Mouse (Mus musculus) kidney, embryonic 15.5 days (tissue): ENCODE results near the gene Galnt18. TPM values are rescaled to one million over a fixed set of nuclear protein-coding genes. Genes with fewer than 3 reads are reported as not detected.

Experiments
- ATAC-seq: fragments of 200-750 bp; cut with Nextera tagmentation; replicated peaks from 2 replicates; pipeline ENCODE4 v1.8.0; 2017; ENCODE audit warnings: moderate TSS enrichment; ENCODE audit not compliant: low FRiP score
- H3K27ac ChIP-seq: fragments of 300-500 bp; sonication (generic); 2 replicates; pipeline ENCODE4 v1.5.1; 2015; ENCODE audit warnings: mild to moderate bottlenecking, inconsistent platforms
- H3K27me3 ChIP-seq: fragments of 300-500 bp; sonication (generic); 2 replicates; pipeline ENCODE4 v1.6.1; 2015; ENCODE audit warnings: inconsistent platforms
- H3K36me3 ChIP-seq: fragments of 300-500 bp; sonication (generic); 2 replicates; pipeline ENCODE4 v1.6.1; 2015; ENCODE audit warnings: inconsistent platforms
- H3K4me1 ChIP-seq: fragments of 300-500 bp; sonication (generic); 2 replicates; pipeline ENCODE4 v1.6.1; 2015; ENCODE audit warnings: inconsistent platforms
- H3K4me2 ChIP-seq: fragments of 300-500 bp; sonication (generic); 2 replicates; pipeline ENCODE4 v1.6.1; 2015; ENCODE audit warnings: moderate library complexity, mild to moderate bottlenecking, inconsistent platforms
- H3K4me3 ChIP-seq: fragments of 300-500 bp; sonication (generic); replicated peaks from 2 replicates; pipeline ENCODE4 v1.5.1; 2015; ENCODE audit warnings: mild to moderate bottlenecking, inconsistent platforms
- H3K9ac ChIP-seq: fragments of 300-500 bp; sonication (generic); 2 replicates; pipeline ENCODE4 v1.6.1; 2015; ENCODE audit warnings: mild to moderate bottlenecking, inconsistent platforms
- H3K9me3 ChIP-seq: fragments of 300-500 bp; sonication (generic); replicated peaks from 2 replicates; pipeline ENCODE4 v1.6.1; 2016; ENCODE audit warnings: inconsistent platforms
- WGBS: fragments of 180-500 bp; shearing (Covaris S2); methylation state at CpG from one replicate; pipeline ENCODE4 v1.1.7; 2015; ENCODE audit warnings: mixed read lengths; 5-methylcytosine and 5-hydroxymethylcytosine counted together
- polyA plus RNA-seq: library from polyadenylated mRNA; unstranded; fragments of >200 nt; fragmentation: Nextera tagmentation; extraction: Ambion mirVana; gene quantifications from 2 replicates; pipeline ENCODE4 v1.2.1, GENCODE M21; 2015

The Galnt18 gene
- polyA plus RNA-seq, 1 experiment from 2014 or later = 31.8 TPM

GRCm38 (mm10) chr7:111711045-111711808 is 68.5 kb downstream of the Galnt18 start:
- peaks cover 15% of the 10 kb centered on the region; the same call in 1 of the 2 replicates for H3K4me1 ChIP-seq
- H3K9me3 ChIP-seq = no peaks in the 10 kb centered on the region
- no peak for ATAC-seq
- H3K27ac ChIP-seq = no peak overlapping the region
- H3K27me3 ChIP-seq = no peaks in the 10 kb centered on the region
- no peaks in the 10 kb centered on the region for H3K36me3 ChIP-seq
- WGBS = 85% methylated on average over 6 of the region's 6 CpGs
- no peak overlapping the region for H3K4me2 ChIP-seq
- no peak overlapping the region for H3K9ac ChIP-seq
- no peak overlapping the region for H3K4me3 ChIP-seq

- H3K4me3 ChIP-seq = no peak overlapping the region
- H3K9ac ChIP-seq = no peak overlapping the region
- H3K9me3 ChIP-seq = no peaks in the 10 kb centered on the region
- WGBS = 55% methylated on average over 4 of the region's 4 CpGs
- no peak for ATAC-seq
- H3K36me3 ChIP-seq = no peaks in the 10 kb centered on the region
- H3K4me1 ChIP-seq = peaks cover 14% of the 10 kb centered on the region; the same call in 1 of the 2 replicates
- no peak overlapping the region for H3K27ac ChIP-seq
- H3K27me3 ChIP-seq = no peaks in the 10 kb centered on the region
- H3K4me2 ChIP-seq = no peak overlapping the region
Observed at GRCm38 (mm10) chr7:111710311-111710710, 69.5 kb downstream of the Galnt18 start.

- Histone ChIP-seq H3K27me3 (no peaks in the 10 kb centered on the region), H3K9me3 (no peaks in the 10 kb centered on the region), H3K4me3 (no peak overlapping the region), H3K27ac (no peak overlapping the region), H3K4me2 (no peak overlapping the region), H3K36me3 (no peaks in the 10 kb centered on the region), H3K9ac (no peak overlapping the region), H3K4me1 (peaks cover 9% of the 10 kb centered on the region; the same call in 1 of the 2 replicates)
- no peak for ATAC-seq
- WGBS = 33% methylated on average over 1 of the region's 1 CpGs
Observed at GRCm38 (mm10) chr7:111708563-111708962, 71.2 kb downstream of the Galnt18 start.

- no peaks in the 10 kb centered on the region for H3K9me3 ChIP-seq
- H3K4me3 ChIP-seq = no peak overlapping the region
- no peak overlapping the region for H3K9ac ChIP-seq
- no peaks in the 10 kb centered on the region for H3K4me1 ChIP-seq
- no peak for ATAC-seq
- H3K4me2 ChIP-seq = no peak overlapping the region
- no peaks in the 10 kb centered on the region for H3K27me3 ChIP-seq
- no peak overlapping the region for H3K27ac ChIP-seq
- WGBS = 95% methylated on average over 2 of the region's 2 CpGs
- no peaks in the 10 kb centered on the region for H3K36me3 ChIP-seq
Observed at GRCm38 (mm10) chr7:111702961-111703360, 76.8 kb downstream of the Galnt18 start.

GRCm38 (mm10) chr7:111701788-111702187 is 78.0 kb downstream of the Galnt18 start:
- Histone ChIP-seq H3K4me1 (no peaks in the 10 kb centered on the region), H3K27ac (no peak overlapping the region), H3K36me3 (no peaks in the 10 kb centered on the region), H3K27me3 (no peaks in the 10 kb centered on the region), H3K9ac (no peak overlapping the region), H3K9me3 (no peaks in the 10 kb centered on the region), H3K4me3 (no peak overlapping the region), H3K4me2 (no peak overlapping the region)
- ATAC-seq = no peak

GRCm38 (mm10) chr7:111699446-111699845 is 80.3 kb downstream of the Galnt18 start:
- no peak overlapping the region for H3K9ac ChIP-seq
- H3K27me3 ChIP-seq = no peaks in the 10 kb centered on the region
- ATAC-seq = no peak
- no peak overlapping the region for H3K4me2 ChIP-seq
- 0 out of 2 replicates have a peak, but pooled peaks cover 3% of the 10 kb centered on the region for H3K4me1 ChIP-seq
- H3K4me3 ChIP-seq = no peak overlapping the region
- WGBS = 57% methylated on average over 3 of the region's 3 CpGs
- no peaks in the 10 kb centered on the region for H3K9me3 ChIP-seq
- no peak overlapping the region for H3K27ac ChIP-seq
- no peaks in the 10 kb centered on the region for H3K36me3 ChIP-seq

GRCm38 (mm10) chr7:111696226-111696625 is 83.6 kb downstream of the Galnt18 start:
- Histone ChIP-seq H3K9ac (no peak overlapping the region), H3K27ac (no peak overlapping the region), H3K4me3 (no peak overlapping the region), H3K9me3 (no peaks in the 10 kb centered on the region), H3K4me1 (0 out of 2 replicates have a peak, but pooled peaks cover 3% of the 10 kb centered on the region), H3K4me2 (no peak overlapping the region), H3K27me3 (no peaks in the 10 kb centered on the region), H3K36me3 (no peaks in the 10 kb centered on the region)
- no peak for ATAC-seq

- Histone ChIP-seq H3K27ac (no peak overlapping the region), H3K9me3 (no peaks in the 10 kb centered on the region), H3K4me1 (0 out of 2 replicates have a peak, but pooled peaks cover 3% of the 10 kb centered on the region), H3K36me3 (no peaks in the 10 kb centered on the region), H3K9ac (no peak overlapping the region), H3K27me3 (no peaks in the 10 kb centered on the region), H3K4me2 (no peak overlapping the region), H3K4me3 (no peak overlapping the region)
- WGBS = 79% methylated on average over 6 of the region's 6 CpGs
- ATAC-seq = no peak
Observed at GRCm38 (mm10) chr7:111694312-111694711, 85.5 kb downstream of the Galnt18 start.

GRCm38 (mm10) chr7:111692641-111693261 is 87.0 kb downstream of the Galnt18 start:
- WGBS = 91% methylated on average over 9 of the region's 9 CpGs

GRCm38 (mm10) chr7:111680108-111680507 is 99.7 kb downstream of the Galnt18 start:
- Histone ChIP-seq H3K9me3 (no peaks in the 10 kb centered on the region), H3K4me3 (no peak overlapping the region), H3K4me2 (no peak overlapping the region), H3K27ac (no peak overlapping the region), H3K36me3 (no peaks in the 10 kb centered on the region), H3K4me1 (peaks cover 16% of the 10 kb centered on the region), H3K27me3 (no peaks in the 10 kb centered on the region), H3K9ac (no peak overlapping the region)
- WGBS = 96% methylated on average over 3 of the region's 3 CpGs
- ATAC-seq = no peak

More at GRCm38 (mm10) chr7:111692641-111693261, 87.0 kb downstream of the Galnt18 start:
- Histone ChIP-seq H3K4me2 (no peak overlapping the region), H3K4me3 (no peak overlapping the region), H3K27me3 (no peaks in the 10 kb centered on the region), H3K36me3 (no peaks in the 10 kb centered on the region), H3K4me1 (0 out of 2 replicates have a peak, but pooled peaks cover 5% of the 10 kb centered on the region), H3K9ac (no peak overlapping the region), H3K9me3 (no peaks in the 10 kb centered on the region), H3K27ac (no peak overlapping the region)
- no peak for ATAC-seq

- no peak overlapping the region for H3K4me2 ChIP-seq
- WGBS = 78% methylated on average over 3 of the region's 3 CpGs
- no peaks in the 10 kb centered on the region for H3K27me3 ChIP-seq
- no peak overlapping the region for H3K4me3 ChIP-seq
- no peaks in the 10 kb centered on the region for H3K4me1 ChIP-seq
- no peak overlapping the region for H3K27ac ChIP-seq
- no peak overlapping the region for H3K9ac ChIP-seq
- H3K9me3 ChIP-seq = no peaks in the 10 kb centered on the region
- ATAC-seq = no peak
- H3K36me3 ChIP-seq = no peaks in the 10 kb centered on the region
Observed at GRCm38 (mm10) chr7:111676483-111676882, 103.3 kb downstream of the Galnt18 start.

- ATAC-seq = no peak
- 34% methylated on average over 4 of the region's 4 CpGs for WGBS
Observed at GRCm38 (mm10) chr7:111672467-111672866, 107.3 kb downstream of the Galnt18 start.

More at GRCm38 (mm10) chr7:111672467-111672866, 107.3 kb downstream of the Galnt18 start:
- Histone ChIP-seq H3K36me3 (no peaks in the 10 kb centered on the region), H3K4me2 (no peak overlapping the region), H3K27ac (no peak overlapping the region), H3K9ac (no peak overlapping the region), H3K4me3 (no peak overlapping the region), H3K27me3 (no peaks in the 10 kb centered on the region), H3K9me3 (no peaks in the 10 kb centered on the region), H3K4me1 (no peaks in the 10 kb centered on the region)
